Mouse (Mus musculus): ENCODE results near the gene Morn4.

Gene Morn4

DNA sequence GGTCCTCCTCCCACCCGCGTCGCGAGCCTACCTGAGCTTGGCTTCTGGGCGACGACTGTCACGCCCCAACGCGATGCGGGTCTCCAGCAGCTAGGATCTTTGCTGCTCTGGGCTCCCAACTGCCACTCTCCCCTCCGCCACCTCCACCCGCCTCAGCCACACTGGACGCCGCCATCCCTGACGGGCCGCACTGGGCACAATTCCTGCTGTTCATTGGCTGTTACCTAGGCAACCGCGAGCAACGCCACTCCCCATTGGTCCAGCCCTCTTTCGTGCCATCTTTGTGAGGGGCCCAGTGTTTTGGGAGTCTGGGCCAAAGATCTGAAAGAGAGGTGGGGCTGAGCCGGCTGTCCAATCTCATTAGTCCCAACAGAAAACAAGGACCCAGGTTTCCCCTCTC lies at the start of gene Morn4:
Gene Morn4 (minus strand): TSS at position 192 of the 400 bp plus-strand sequence.
- in situ Hi-C loops (cut with MboI, MseI) = loop anchor here (5.0 kb wide), 1 partner anchor 61 kb away; the partner anchor contains the start of gene Marveld1

DNA sequence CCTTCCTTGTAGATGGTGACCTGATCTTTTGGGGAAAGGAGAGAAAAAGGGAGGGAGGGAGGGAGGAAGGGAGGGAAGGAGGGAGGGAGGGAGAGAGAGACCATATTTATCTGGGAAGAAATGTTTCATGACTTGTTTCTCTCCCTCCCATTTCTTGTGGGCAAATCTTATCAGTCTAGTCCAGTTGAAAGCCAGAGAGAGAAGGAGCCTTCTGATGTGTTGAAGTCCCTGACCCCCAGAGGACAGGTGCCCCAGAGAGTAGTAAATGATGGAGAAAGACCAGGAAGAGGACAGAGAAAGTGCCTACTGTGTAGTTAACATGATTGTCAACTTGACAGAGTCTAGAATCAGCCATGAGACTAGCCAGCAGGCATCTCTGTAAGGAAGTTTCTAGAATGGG lies 48.9 kb upstream of the Morn4 start:
- in situ Hi-C loops (cut with MboI, MseI) = no loop called here

DNA sequence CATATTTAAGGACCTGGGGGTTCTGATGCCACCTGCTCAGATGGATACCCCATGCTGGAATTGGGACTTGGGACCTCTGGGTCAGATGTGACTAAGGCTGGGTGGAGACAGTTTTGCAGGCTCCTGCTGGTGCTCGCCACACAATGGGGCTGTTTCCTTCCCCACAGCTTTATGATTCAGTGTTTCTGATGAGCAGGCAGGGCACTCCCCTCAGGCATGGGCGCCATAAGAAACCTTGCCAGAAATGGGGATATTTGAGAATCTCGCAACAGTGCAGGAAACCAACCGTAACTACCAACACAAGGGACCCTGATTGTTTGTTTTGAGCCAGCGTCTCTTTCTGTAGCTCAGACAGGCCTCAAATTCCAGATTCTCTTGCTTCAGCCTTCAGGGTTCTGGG lies 44.9 kb upstream of the Morn4 start:
- in situ Hi-C loops (cut with MboI, MseI) = no loop called here

DNA sequence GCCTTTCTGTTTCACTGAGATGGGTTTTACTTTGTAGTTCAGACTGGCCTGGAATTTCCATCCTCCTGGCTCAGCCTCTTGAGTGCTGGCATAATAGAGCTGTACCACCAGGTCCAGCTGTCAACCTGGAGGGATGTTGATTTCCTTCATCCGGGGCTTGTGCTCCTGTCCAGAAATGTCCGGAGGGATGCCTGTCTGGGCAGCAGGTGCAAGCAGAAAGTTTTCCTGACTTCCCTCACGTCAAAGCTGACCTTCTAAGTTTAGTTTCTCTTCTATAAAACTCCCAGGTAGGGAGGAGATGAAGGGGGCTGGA lies 44.1 kb upstream of the Morn4 start:
- in situ Hi-C loops (cut with MboI, MseI) = no loop called here

DNA sequence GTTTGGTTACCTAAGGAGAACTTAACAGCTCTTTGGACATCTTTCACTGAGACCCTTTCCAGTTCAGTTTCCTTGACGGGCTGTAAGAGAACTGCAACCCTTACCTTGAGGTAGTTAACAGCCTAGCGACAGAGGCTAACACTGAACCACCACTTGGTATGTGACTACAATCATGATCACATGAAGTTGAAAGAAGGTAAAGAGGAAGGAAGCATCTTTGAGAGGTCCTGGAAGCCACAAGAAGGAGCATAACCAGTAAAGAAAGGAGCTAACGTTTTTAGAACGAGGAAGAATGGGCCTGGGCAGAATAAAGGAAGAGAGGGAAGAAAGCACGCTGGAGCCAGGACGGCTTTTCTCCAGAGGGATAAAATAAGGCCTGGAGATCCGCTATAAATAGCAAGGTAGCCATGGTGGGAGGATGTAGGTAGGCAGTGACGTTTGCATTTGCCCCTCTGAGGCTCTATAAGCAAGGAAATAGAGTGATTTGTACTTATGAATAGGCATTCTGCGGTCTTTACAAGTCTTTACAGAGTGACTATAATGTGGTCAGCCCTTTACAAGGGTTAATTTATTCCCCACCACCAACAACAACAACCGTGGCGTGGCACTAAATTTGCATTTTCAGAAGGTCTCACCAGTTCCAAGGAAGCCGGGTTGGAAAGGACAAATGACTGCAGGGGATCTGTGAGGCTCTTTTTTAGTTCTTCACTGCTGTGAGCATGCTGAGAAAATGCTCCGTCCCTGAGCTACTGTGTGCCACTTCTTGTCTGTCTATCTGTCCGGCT lies 43.5 kb upstream of the Morn4 start:
- in situ Hi-C loops (cut with MboI, MseI) = no loop called here

DNA sequence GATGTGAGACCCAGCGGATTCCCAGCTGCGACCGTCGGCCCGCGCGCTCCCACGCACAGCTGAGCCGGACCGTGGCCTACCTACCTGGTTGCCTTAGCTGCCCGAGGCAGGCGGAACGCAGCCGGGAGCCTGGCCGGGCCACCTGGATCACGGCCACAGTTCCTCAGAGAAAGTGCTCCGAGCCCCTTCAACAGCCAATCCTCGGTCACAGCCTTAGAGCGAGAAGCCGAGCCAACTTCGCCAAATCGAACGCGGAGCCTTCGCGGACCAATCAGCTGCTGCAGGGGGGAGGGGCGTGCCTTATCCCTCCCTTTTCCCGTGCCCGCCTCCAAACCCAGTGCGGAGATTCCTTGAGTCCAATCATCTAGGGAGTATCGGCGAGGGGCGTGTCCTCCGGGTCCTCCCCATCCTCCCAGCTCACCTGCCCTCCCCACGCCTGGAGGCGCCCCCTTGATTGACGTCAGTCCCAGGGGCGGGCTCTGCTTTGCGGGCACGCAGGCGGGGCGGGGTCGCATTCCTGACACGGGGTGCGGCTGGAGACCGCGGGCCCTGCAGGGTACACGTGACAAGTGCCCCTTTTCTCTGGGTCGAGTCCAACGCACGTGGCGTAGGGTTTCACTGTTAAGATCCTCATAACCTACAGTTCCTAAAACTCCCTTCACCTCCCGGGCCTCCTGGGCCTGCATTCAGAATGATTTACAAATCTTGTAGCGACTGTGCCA lies 42.8 kb upstream of the Morn4 start, which contains the start of gene Avpi1:
Gene Avpi1 (minus strand): TSS at position 273 of the 722 bp plus-strand sequence.
- in situ Hi-C loops (cut with MboI, MseI) = no loop called here

DNA sequence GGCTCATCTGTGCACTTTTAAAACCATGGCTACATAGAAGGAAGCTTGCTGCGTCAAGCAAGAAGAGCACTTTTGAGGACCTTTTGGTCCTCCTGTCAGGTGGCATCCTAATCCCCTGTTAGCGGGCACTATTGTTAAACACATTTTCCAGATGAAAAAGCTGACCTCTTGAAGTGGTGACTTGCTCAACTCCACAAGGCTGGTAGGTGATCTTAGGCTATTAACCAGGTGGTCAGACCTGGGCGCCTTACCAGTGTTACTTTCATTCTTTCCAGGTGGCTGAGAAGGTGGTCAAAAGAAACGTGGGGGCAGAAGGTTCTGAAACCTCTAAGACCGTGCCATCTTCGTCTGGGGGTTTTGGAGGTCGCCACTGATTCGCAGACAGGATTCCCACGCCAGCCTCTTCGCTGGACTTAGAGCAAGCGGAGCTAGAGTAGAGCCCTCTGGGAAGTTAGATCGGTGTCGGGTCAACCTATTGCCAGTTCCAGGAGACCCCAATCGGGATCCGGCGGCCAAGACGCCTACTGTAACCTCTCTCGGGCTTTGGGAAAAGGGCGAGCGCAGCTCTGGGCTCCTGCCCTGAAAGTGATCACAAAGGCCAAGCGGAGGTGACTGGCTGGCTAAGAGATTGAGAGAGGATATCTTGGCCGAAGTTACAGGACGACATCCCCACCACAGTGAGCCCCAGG lies 42.0 kb upstream of the Morn4 start:
- in situ Hi-C loops (cut with MboI, MseI) = no loop called here

DNA sequence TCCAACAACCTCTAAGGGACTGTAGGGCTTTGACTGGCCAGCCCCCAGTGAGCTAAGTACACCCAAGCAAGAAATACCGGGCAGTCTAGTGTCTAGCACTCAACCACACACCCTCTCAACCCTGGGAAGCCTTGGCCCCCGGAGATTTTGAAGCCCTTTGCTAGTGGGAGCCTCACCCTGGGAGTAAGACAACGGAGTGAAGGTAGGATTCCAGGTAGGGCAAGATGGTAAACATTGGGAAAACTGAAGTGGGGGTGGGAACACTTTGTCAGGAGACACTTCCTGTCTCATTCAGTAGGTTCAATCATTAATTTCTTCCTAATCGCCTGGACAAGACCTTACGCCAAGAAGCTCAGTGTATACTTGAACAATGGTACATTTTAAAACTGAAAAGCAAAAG lies 40.9 kb upstream of the Morn4 start:
- in situ Hi-C loops (cut with MboI, MseI) = no loop called here

DNA sequence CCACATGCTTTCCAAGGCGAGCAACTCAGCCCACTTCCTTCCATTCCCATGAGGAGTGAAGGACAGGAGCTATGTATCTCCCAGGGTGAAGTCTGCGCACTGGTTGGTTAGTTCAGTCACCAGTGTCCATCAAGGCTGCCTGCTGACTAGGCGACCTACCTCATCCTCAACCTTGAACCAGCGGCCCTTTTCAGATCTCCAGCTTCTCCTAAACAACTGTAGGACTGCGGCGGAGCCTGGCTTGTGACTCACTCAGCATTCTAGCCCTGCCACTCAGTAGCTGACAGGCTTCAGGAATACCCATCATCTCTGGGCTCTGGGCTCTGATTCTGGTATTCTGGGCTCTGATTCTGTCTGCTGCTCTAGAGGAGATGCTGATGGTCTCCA lies 40.1 kb upstream of the Morn4 start:
- in situ Hi-C loops (cut with MboI, MseI) = no loop called here

DNA sequence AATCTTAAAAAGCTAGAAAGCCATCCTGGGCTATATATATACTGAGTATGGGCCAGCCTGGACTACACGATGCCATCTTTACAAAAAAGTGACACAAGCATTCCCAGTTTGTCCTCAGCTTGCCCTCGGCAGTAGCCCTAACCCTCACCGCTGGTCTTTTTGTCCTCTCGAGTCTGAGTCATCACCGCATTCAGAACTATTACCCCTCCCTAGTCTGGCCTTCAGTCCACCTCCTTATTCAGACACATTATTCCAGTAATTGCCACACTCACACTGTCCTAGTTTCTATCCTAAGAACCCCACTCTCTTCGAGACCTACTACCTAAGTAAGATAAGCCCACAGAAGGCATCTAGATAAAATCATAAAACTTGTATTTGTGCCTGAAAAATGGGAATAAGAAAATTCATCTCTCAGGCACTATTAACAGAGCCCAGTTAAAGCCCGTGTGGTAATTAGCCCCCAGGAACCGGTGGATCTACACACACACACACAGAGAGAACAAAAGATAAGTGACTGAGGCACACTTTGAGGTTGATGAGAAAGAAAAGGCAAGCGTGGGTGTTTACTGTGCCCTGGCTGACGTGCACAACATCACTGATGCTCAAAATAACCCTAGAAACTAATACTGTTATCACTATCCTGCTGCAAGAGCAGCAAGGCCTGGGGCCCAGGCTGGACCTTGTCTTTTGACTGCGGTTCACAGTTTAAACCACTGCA lies 39.5 kb upstream of the Morn4 start:
- in situ Hi-C loops (cut with MboI, MseI) = no loop called here

DNA sequence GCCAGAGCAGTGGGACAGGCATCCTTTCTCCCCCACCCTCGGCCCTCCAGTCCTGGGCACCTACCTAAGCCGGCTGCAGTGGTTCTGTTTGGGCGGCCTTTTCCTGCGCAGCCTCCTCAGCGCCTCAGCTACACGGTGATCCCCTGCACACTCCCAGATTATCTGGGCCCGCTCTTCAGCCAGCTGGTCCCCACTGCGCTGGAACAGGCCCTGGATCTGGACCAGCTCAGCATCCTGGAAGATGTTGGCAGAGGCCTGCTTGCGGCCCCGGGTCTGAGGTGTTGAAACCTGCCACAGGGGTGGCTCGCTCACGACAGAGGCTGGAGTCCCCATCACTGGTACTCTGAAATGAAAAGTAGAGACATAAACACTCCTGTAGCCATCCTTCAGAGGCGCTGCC lies 38.5 kb upstream of the Morn4 start:
- in situ Hi-C loops (cut with MboI, MseI) = no loop called here

DNA sequence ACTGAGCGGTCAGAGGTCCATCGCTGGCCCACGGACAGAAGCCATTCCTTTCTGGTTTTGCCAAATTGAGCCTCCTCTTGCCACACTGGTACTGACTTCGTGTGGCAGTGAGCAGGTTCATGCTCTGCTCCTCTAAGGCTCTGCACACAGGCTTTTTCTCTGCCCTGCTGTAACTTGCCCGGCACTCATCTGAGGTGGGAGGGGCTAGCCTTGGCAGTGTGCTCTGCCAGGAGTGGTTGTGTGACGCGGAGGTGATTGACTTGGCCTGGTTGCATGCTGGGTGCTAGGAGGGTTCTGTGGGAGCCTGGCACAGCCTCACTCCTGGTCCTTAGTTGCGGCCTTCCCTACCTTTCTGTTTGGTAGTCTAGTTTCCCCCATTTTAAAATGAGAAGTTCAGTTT lies 34.3 kb upstream of the Morn4 start:
- in situ Hi-C loops (cut with MboI, MseI) = no loop called here

DNA sequence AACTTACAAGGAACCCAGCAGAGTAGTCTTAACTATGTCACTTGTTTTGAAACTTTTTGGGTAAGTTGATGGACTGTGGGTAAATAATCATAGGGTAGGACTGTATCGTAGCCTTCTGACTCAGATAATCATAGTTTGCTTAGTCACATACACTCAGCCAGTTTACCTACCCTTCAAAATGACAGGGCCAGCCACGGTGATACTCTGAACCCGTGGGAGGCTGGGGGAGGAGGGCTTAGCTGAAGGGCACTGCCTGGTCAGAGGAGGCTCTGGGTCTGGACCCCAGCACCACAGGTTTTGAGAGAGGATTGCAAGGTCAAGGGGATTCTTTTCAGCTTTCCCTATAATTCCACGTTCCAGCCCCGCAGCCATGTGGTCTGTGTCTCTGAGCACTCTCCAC lies 32.4 kb upstream of the Morn4 start:
- in situ Hi-C loops (cut with MboI, MseI) = no loop called here

DNA sequence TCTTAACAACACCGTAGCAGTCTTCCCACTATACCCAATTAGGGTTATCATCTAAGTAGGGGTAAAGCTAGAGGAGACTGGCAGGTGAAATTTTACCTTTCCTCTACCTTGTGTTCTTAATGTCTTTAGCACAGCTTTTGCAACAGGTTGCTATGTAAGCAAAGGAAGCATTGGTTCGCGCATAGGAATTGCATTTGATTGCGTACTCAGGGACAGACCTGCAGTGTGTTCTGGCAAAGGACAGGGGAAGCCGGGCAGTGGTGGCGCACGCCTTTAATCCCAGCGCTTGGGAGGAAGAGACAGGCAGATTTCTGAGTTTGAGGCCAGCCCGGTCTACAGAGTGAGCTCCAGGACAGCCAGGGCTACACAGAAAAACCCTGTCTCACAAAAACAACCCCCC lies 32.0 kb upstream of the Morn4 start:
- in situ Hi-C loops (cut with MboI, MseI) = no loop called here

DNA sequence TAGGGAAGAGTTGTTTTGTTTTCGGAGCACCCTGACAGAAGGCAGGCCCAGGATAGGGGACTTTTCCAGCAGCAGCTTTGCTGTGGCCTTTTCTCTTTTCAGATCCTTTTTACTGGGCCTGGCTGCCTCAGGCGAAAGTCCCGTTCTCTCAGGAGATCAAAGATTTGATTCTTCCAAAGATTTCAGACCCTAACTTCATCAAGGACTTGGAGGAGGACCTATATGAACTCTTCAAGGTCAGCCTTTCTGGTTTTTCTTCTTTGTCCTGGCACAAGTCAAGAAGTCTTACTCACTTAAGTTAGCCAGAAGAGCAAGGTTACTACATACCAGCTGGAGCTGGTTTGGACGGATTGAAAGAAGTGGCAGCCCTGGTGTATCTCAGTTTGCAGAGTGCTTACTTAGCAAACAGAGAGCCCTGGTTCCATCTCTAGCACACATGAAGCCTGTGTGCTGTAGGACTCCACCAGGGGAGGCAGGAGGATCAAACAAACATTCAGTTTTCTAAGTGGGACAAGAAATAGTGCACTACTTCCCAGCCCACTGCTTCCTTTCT lies 29.7 kb upstream of the Morn4 start:
- in situ Hi-C loops (cut with MboI, MseI) = no loop called here

DNA sequence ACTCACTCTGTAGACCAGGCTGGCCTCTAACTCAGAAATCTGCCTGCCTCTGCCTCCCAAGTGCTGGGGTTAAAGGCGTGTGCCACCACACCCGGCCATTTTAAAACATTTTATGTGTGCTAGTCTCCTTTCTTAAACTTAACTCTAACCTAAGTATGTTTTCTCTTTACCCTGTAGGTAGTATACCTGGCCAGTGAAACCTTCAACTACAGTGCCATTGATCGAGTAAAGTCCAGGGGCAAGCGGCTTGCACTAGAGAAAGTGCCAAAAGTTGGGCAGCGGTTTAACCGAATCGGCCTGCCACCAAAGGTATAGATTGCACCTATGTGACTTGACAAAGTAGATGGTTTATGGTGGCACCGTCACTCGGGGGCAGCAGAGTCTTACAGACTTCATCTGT lies 18.5 kb upstream of the Morn4 start:
- in situ Hi-C loops (cut with MboI, MseI) = no loop called here

DNA sequence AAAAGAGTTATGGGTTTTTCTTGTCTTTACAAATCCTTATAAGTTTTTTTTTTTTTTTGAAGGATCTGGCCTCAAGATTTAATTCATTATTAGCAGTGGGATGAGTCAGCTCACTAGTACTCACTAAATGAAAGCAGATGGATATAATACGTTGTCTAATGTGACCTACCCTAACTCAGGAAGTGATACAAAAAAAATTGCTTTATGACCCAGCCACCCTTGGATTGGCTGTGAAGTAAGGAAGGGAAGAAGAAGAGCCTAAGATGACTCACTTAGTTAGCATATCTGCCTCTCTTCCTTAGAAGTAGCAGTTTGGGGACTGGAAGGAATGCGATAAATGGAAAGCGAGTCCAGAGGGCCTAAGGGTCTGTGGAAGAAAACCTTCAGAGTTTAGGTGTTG lies 13.2 kb upstream of the Morn4 start:
- in situ Hi-C loops (cut with MboI, MseI) = no loop called here

DNA sequence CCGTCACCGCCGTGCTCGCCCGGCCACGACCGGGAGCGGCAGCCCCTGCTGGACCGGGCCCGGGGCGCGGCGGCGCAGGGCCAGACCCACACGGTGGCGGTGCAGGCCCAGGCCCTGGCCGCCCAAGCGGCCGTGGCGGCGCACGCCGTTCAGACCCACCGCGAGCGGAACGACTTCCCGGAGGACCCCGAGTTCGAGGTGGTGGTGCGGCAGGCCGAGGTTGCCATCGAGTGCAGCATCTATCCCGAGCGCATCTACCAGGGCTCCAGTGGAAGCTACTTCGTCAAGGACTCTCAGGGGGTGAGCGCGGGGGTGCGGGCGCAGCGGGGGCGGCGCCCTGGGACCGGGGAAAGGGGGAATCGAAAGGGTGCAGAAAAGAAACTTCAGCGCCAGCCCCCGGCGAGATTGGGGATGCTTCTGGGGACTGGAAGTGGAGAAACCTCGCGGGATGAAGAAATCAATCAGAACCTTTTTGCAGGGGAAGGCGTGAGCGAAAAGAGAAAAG lies 4.5 kb upstream of the Morn4 start:
- in situ Hi-C loops (cut with MboI, MseI) = no loop called here

DNA sequence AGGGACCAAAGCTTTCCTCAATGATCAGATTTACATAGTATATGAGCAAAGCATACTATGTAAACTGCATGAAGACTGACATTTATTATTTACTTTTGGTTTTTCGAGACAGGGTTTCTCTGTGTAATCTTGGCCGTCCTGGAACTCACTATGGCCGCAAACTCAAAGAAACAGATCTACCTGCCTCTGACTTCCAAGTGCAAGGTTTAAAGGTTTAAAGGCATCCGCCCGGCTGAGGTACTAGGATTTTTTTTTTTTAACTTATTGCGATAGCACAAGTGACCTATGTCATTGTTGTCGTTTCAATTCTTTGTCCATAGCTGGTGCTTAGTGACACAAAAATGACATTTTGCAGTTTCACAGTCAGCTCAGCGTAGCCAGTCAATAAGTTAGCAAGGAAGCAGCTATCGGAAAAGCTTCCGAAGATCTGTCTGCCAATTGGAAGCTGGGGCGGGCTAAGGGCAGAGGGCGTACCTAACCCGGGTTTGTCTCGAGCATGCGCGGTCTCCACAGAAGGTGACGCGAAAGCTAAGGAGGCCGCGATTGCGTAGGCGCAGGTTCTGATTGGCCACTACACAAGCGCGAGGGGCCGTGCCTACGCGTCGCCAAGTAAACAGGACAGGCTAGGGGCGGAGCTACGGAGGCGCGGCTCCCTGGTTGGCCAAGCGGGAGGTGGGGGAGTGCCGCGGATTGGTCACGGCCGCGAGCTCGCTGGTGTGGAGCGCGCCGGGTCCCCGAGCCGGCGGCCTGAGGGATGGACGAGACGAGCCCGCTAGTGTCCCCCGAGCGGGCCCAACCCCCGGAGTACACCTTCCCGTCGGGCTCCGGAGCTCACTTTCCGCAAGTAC lies 3.8 kb upstream of the Morn4 start, which contains the start of gene Pi4k2a:
Gene Pi4k2a (plus strand): TSS at position 723 of the 848 bp plus-strand sequence.
- in situ Hi-C loops (cut with MboI, MseI) = loop anchor here (5.0 kb wide), 1 partner anchor 57 kb away; the partner anchor contains the start of gene Marveld1

DNA sequence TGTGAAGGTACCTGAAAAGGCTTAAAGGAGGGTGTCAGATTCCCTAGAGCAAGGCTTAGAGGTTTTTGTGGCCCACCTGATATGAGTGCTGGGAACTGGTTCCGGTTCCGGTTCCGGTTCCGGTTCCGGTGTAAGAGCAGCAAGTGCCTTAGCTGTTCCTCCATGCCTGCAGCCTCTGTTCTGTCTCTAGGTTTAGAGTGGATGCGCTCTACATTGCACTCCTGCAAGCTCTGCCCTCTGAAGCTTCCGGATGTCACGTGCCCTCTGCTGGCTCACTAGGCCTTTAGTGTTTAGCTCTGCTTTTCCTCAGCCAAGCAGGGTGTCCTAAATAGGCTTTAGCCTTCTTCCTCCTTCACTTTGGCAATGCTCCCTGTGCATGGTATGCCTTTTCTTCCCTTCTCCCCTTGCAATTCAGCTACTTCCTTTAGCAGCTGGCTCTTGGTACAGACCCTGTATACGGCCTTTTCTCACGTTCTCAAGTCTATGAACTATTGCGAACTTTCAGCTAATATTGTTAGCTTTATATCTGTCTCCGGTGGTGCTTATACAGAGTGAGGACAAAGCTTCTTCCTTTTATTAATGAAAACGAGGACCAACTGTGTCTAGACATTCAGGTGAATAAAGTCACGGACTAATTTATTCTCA lies 3.1 kb upstream of the Morn4 start:
- in situ Hi-C loops (cut with MboI, MseI) = loop anchor here (5.0 kb wide), 1 partner anchor 58 kb away; the partner anchor contains the start of gene Marveld1
